Mouse (Mus musculus) hindbrain, embryonic 12.5 days (tissue): Measurements from ENCODE around the gene Skor1. TPM values are rescaled to one million over a fixed set of nuclear protein-coding genes. Genes with fewer than 3 reads are reported as not detected.

ENCODE experiments used
- ATAC-seq: fragments of 200-750 bp; cut with Nextera tagmentation; 2 replicates; pipeline ENCODE4 v1.8.0; 2017; ENCODE audit warnings: moderate TSS enrichment; ENCODE audit not compliant: low FRiP score
- H3K27ac ChIP-seq: fragments of 300-500 bp; sonication (generic); 2 replicates; pipeline ENCODE4 v1.5.1; 2016; ENCODE audit warnings: mild to moderate bottlenecking
- H3K27me3 ChIP-seq: fragments of 300-500 bp; sonication (generic); 2 replicates; pipeline ENCODE4 v1.6.1; 2016; ENCODE audit warnings: mild to moderate bottlenecking
- H3K36me3 ChIP-seq: fragments of 300-500 bp; sonication (generic); 2 replicates; pipeline ENCODE4 v1.6.1; 2016; ENCODE audit warnings: mild to moderate bottlenecking
- H3K4me1 ChIP-seq: fragments of 300-500 bp; sonication (generic); 2 replicates; pipeline ENCODE4 v1.6.1; 2016
- H3K4me2 ChIP-seq: fragments of 300-500 bp; sonication (generic); replicated peaks from 2 replicates; pipeline ENCODE4 v1.6.1; 2016; ENCODE audit warnings: mild to moderate bottlenecking
- H3K4me3 ChIP-seq: fragments of 300-500 bp; sonication (generic); 2 replicates; pipeline ENCODE4 v1.5.1; 2016; ENCODE audit warnings: mild to moderate bottlenecking
- H3K9ac ChIP-seq: fragments of 300-500 bp; sonication (generic); 2 replicates; pipeline ENCODE4 v1.6.1; 2016; ENCODE audit warnings: mild to moderate bottlenecking, moderate library complexity
- H3K9me3 ChIP-seq: fragments of 300-500 bp; sonication (generic); replicated peaks from 2 replicates; pipeline ENCODE4 v1.6.1; 2016; ENCODE audit warnings: mild to moderate bottlenecking
- WGBS: fragments of 180-500 bp; shearing (Covaris S2); methylation state at CpG from one replicate; pipeline ENCODE4 v1.1.7; 2016; 5-methylcytosine and 5-hydroxymethylcytosine counted together
- polyA plus RNA-seq: library from polyadenylated mRNA; unstranded; fragments of >200 nt; fragmentation: Nextera tagmentation; extraction: Ambion mirVana; gene quantifications from 2 replicates; pipeline ENCODE4 v1.2.1, GENCODE M21; 2016

Skor1 gene
- polyA plus RNA-seq, 1 experiment from 2014 or later = 24.0 TPM

GRCm38 (mm10) chr9:63123451-63124438 is 25.0 kb downstream of the Skor1 start:
- H3K9ac ChIP-seq = peak overlapping the region; percentile 60; the same call in 1 of the 2 replicates
- WGBS = 7% methylated on average over 30 of the region's 30 CpGs
- no peaks in the 10 kb centered on the region for H3K9me3 ChIP-seq
- 0 out of 2 replicates have a peak overlapping the region, but pooled peaks have one; percentile 12 for H3K27ac ChIP-seq
- ATAC-seq = peak; percentile 94
- H3K36me3 ChIP-seq = no peaks in the 10 kb centered on the region
- H3K27me3 ChIP-seq = no peaks in the 10 kb centered on the region; the same call in 1 of the 2 replicates
- H3K4me3 ChIP-seq = peak overlapping the region; percentile 43
- H3K4me1 ChIP-seq = peaks cover 5% of the 10 kb centered on the region; the same call in 1 of the 2 replicates
- H3K4me2 ChIP-seq = peak overlapping the region; percentile 83

GRCm38 (mm10) chr9:63122161-63122833 is 26.5 kb downstream of the Skor1 start:
- H3K4me3 ChIP-seq = no peak overlapping the region
- no peak overlapping the region for H3K27ac ChIP-seq
- no peaks in the 10 kb centered on the region for H3K9me3 ChIP-seq
- H3K9ac ChIP-seq = no peak overlapping the region
- no peaks in the 10 kb centered on the region for H3K36me3 ChIP-seq
- 51% methylated on average over 8 of the region's 8 CpGs for WGBS
- H3K4me1 ChIP-seq = peaks cover 5% of the 10 kb centered on the region; the same call in 1 of the 2 replicates
- no peaks in the 10 kb centered on the region for H3K27me3 ChIP-seq
- ATAC-seq = no peak
- H3K4me2 ChIP-seq = no peak overlapping the region

GRCm38 (mm10) chr9:63118385-63118784 is 30.4 kb downstream of the Skor1 start:
- Histone ChIP-seq H3K4me3 (no peak overlapping the region), H3K4me2 (no peak overlapping the region), H3K4me1 (no peaks in the 10 kb centered on the region), H3K27me3 (0 out of 2 replicates have a peak, but pooled peaks cover 3% of the 10 kb centered on the region), H3K9ac (no peak overlapping the region), H3K27ac (no peak overlapping the region), H3K9me3 (no peaks in the 10 kb centered on the region), H3K36me3 (no peaks in the 10 kb centered on the region)
- WGBS = 63% methylated on average over 5 of the region's 5 CpGs
- no peak for ATAC-seq

- no peak for ATAC-seq
- no peak overlapping the region for H3K9ac ChIP-seq
- 62% methylated on average over 3 of the region's 3 CpGs for WGBS
Observed at GRCm38 (mm10) chr9:63112514-63112913, 36.2 kb downstream of the Skor1 start.

GRCm38 (mm10) chr9:63109782-63110087 is 39.0 kb downstream of the Skor1 start:
- WGBS = 31% methylated on average over 2 of the region's 2 CpGs
- Histone ChIP-seq H3K4me1 (peaks cover 15% of the 10 kb centered on the region), H3K36me3 (no peaks in the 10 kb centered on the region), H3K27me3 (no peaks in the 10 kb centered on the region), H3K27ac (peak overlapping the region; percentile 85), H3K4me3 (no peak overlapping the region), H3K4me2 (peak overlapping the region; percentile 82), H3K9ac (no peak overlapping the region), H3K9me3 (no peaks in the 10 kb centered on the region; the same call in 1 of the 2 replicates)
- ATAC-seq = no peak

More at GRCm38 (mm10) chr9:63112514-63112913, 36.2 kb downstream of the Skor1 start:
- Histone ChIP-seq H3K27me3 (0 out of 2 replicates have a peak, but pooled peaks cover 3% of the 10 kb centered on the region), H3K4me2 (no peak overlapping the region), H3K4me3 (no peak overlapping the region), H3K36me3 (no peaks in the 10 kb centered on the region), H3K27ac (no peak overlapping the region), H3K9me3 (no peaks in the 10 kb centered on the region), H3K4me1 (peaks cover 15% of the 10 kb centered on the region)

GRCm38 (mm10) chr9:63109020-63109781 is 39.6 kb downstream of the Skor1 start:
- peak overlapping the region; percentile 60 for H3K9ac ChIP-seq
- H3K27ac ChIP-seq = peak overlapping the region; percentile 85
- H3K4me1 ChIP-seq = peaks cover 15% of the 10 kb centered on the region
- H3K36me3 ChIP-seq = no peaks in the 10 kb centered on the region
- WGBS = 1% methylated on average over 34 of the region's 34 CpGs
- peak overlapping the region; percentile 40 for H3K4me3 ChIP-seq
- peak; percentile 78 for ATAC-seq
- peak overlapping the region; percentile 82 for H3K4me2 ChIP-seq
- H3K9me3 ChIP-seq = no peaks in the 10 kb centered on the region; the same call in 1 of the 2 replicates
- H3K27me3 ChIP-seq = no peaks in the 10 kb centered on the region

- H3K9me3 ChIP-seq = no peaks in the 10 kb centered on the region; the same call in 1 of the 2 replicates
- H3K36me3 ChIP-seq = no peaks in the 10 kb centered on the region
- peak overlapping the region; percentile 82 for H3K4me2 ChIP-seq
- no peaks in the 10 kb centered on the region for H3K27me3 ChIP-seq
- H3K9ac ChIP-seq = peak overlapping the region; percentile 60; the same call in 1 of the 2 replicates
- H3K27ac ChIP-seq = peak overlapping the region; percentile 85
- no peak for ATAC-seq
- WGBS = 40% methylated on average over 4 of the region's 4 CpGs
- peaks cover 15% of the 10 kb centered on the region for H3K4me1 ChIP-seq
- peak overlapping the region; percentile 40 for H3K4me3 ChIP-seq
Observed at GRCm38 (mm10) chr9:63108580-63108979, 40.2 kb downstream of the Skor1 start.

GRCm38 (mm10) chr9:63100660-63101059 is 48.1 kb downstream of the Skor1 start:
- Histone ChIP-seq H3K36me3 (no peaks in the 10 kb centered on the region), H3K4me3 (no peak overlapping the region), H3K4me1 (no peaks in the 10 kb centered on the region), H3K4me2 (no peak overlapping the region), H3K27ac (no peak overlapping the region), H3K9me3 (no peaks in the 10 kb centered on the region), H3K9ac (no peak overlapping the region), H3K27me3 (no peaks in the 10 kb centered on the region)
- ATAC-seq = no peak
- WGBS = 67% methylated on average over 5 of the region's 5 CpGs

- H3K9ac ChIP-seq = no peak overlapping the region
- no peaks in the 10 kb centered on the region for H3K9me3 ChIP-seq
- H3K36me3 ChIP-seq = no peaks in the 10 kb centered on the region
- no peak overlapping the region for H3K27ac ChIP-seq
- ATAC-seq = no peak
- H3K4me2 ChIP-seq = no peak overlapping the region
- no peaks in the 10 kb centered on the region for H3K27me3 ChIP-seq
- peaks cover 2% of the 10 kb centered on the region; the same call in 1 of the 2 replicates for H3K4me1 ChIP-seq
- H3K4me3 ChIP-seq = no peak overlapping the region
Observed at GRCm38 (mm10) chr9:63099876-63100275, 48.9 kb downstream of the Skor1 start.

GRCm38 (mm10) chr9:63099344-63099743 is 49.4 kb downstream of the Skor1 start:
- Histone ChIP-seq H3K9ac (no peak overlapping the region), H3K27ac (no peak overlapping the region), H3K4me2 (no peak overlapping the region), H3K27me3 (no peaks in the 10 kb centered on the region), H3K4me1 (peaks cover 2% of the 10 kb centered on the region; the same call in 1 of the 2 replicates), H3K36me3 (no peaks in the 10 kb centered on the region), H3K4me3 (no peak overlapping the region), H3K9me3 (no peaks in the 10 kb centered on the region)
- WGBS = 87% methylated on average over 4 of the region's 4 CpGs
- ATAC-seq = no peak

GRCm38 (mm10) chr9:63098887-63099286 is 49.9 kb downstream of the Skor1 start:
- no peak overlapping the region for H3K4me3 ChIP-seq
- no peak overlapping the region for H3K9ac ChIP-seq
- no peaks in the 10 kb centered on the region for H3K27me3 ChIP-seq
- H3K4me1 ChIP-seq = peaks cover 2% of the 10 kb centered on the region; the same call in 1 of the 2 replicates
- no peaks in the 10 kb centered on the region for H3K36me3 ChIP-seq
- H3K4me2 ChIP-seq = no peak overlapping the region
- no peak overlapping the region for H3K27ac ChIP-seq
- H3K9me3 ChIP-seq = no peaks in the 10 kb centered on the region
- no peak for ATAC-seq
- 82% methylated on average over 4 of the region's 4 CpGs for WGBS
